ENCODE assay signal across 22 mouse cellular contexts in the genomic region with DNA sequence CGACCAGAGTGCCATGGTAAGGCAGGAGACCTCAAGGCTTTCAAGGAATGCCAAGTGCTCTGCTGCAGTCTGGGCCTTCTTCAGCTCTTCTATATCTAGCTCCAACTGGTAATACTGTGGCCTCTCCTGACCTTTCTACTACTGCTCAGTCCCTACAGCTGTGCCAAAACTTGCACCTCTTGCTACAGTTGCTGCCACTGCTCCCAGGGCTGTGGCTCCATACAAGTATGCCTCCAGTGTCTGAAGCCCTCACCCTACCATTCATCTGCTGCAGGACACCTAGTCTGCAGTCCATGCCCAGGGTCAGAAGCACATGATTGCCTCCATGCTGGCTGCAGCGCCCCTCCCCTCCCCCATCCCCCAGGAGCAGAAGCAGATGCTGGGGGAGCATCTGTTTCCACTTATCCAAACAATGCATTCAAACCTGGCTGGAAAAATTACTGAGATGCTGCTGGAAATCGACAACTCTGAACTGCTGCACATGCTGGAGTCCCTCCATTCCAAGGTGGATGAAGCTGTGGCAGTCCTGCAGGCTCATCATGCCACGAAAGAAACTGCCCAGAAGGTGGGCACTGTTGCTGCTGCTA.
A peak's percentile ranks its signal among the peaks of the same experiment; 100 is the strongest.
DNase-seq lines count a peak whose midpoint lies in the region; ATAC-seq and TF ChIP-seq lines count a peak whose summit lies in the region.
"Had no signal": no experiment of that assay in that cellular context is flagged by ENCODE, and none has a peak within 500 bp of the region (broad histone marks: within the 10 kb centered on the region; RNA-seq: fewer than 3 reads in every experiment).

No protein-coding gene starts in this region.

- H3K27ac ChIP-seq in forebrain, embryonic 11.5 days (ENCODE audit: low read depth, low read length), result no peak overlapping the region
- H3K27ac ChIP-seq in forebrain, embryonic 10.5 days, result no peak overlapping the region
- H3K27ac ChIP-seq in embryonic facial prominence, embryonic 11.5 days (replicated peaks; ENCODE audit: low read depth, low read length), result no peak overlapping the region; the same call in 1 of the 2 replicates
- peak overlapping the region; percentile 39; the same call in 1 of the 2 replicates for H3K27ac ChIP-seq in limb, embryonic 13.5 days
- H3K27ac ChIP-seq: embryonic facial prominence, embryonic 13.5 days; heart, embryonic 10.5 days; hindbrain, embryonic 14.5 days; midbrain, embryonic 13.5 days; stomach, embryonic 15.5 days had no signal

- 73% methylated on average over 4 of the region's 4 CpGs for WGBS in forebrain, embryonic 11.5 days
- 73% methylated on average over 4 of the region's 4 CpGs for WGBS in forebrain, embryonic 10.5 days
- 52% methylated on average over 4 of the region's 4 CpGs for WGBS in embryonic facial prominence, embryonic 11.5 days
- 32% methylated on average over 4 of the region's 4 CpGs for WGBS in limb, embryonic 13.5 days
- 70% methylated on average over 4 of the region's 4 CpGs for WGBS in lung, adult 2 months

- no peaks in the 10 kb centered on the region for H3K27me3 ChIP-seq in forebrain, embryonic 11.5 days (ENCODE audit: control insufficient read depth, insufficient read depth, low read length)
- no peaks in the 10 kb centered on the region for H3K27me3 ChIP-seq in forebrain, embryonic 10.5 days (ENCODE audit: poor library complexity, severe bottlenecking)
- H3K27me3 ChIP-seq in embryonic facial prominence, embryonic 11.5 days (ENCODE audit: control insufficient read depth, insufficient read depth, low read length), result no peaks in the 10 kb centered on the region
- H3K27me3 ChIP-seq in limb, embryonic 13.5 days, result no peaks in the 10 kb centered on the region
- H3K27me3 ChIP-seq: CH12.LX; embryonic facial prominence, embryonic 13.5 days; midbrain, embryonic 13.5 days; stomach, embryonic 15.5 days had no signal

- no peaks in the 10 kb centered on the region for H3K36me3 ChIP-seq in forebrain, embryonic 11.5 days (ENCODE audit: control insufficient read depth, insufficient read depth, low read length)
- H3K36me3 ChIP-seq in forebrain, embryonic 10.5 days (replicated peaks), result no peaks in the 10 kb centered on the region
- H3K36me3 ChIP-seq in embryonic facial prominence, embryonic 11.5 days (replicated peaks; ENCODE audit: control insufficient read depth, insufficient read depth, low read depth, low read length), result no peaks in the 10 kb centered on the region
- no peaks in the 10 kb centered on the region for H3K36me3 ChIP-seq in limb, embryonic 13.5 days
- H3K36me3 ChIP-seq: embryonic facial prominence, embryonic 13.5 days; heart, embryonic 10.5 days; midbrain, embryonic 13.5 days; stomach, embryonic 15.5 days had no signal

- no peak overlapping the region for H3K9ac ChIP-seq in forebrain, embryonic 11.5 days (ENCODE audit: low read length)
- no peak overlapping the region for H3K9ac ChIP-seq in embryonic facial prominence, embryonic 11.5 days (replicated peaks; ENCODE audit: low read length)
- H3K9ac ChIP-seq in limb, embryonic 13.5 days, result no peak overlapping the region
- H3K9ac ChIP-seq: embryonic facial prominence, embryonic 13.5 days; hindbrain, embryonic 14.5 days; midbrain, embryonic 13.5 days; stomach, embryonic 15.5 days had no signal

- H3K4me2 ChIP-seq in forebrain, embryonic 11.5 days (ENCODE audit: low read depth, low read length, severe bottlenecking), result no peak overlapping the region
- no peak overlapping the region for H3K4me2 ChIP-seq in embryonic facial prominence, embryonic 11.5 days (ENCODE audit: low read depth, low read length)
- no peak overlapping the region for H3K4me2 ChIP-seq in limb, embryonic 13.5 days (replicated peaks)
- H3K4me2 ChIP-seq: embryonic facial prominence, embryonic 13.5 days; hindbrain, embryonic 14.5 days; midbrain, embryonic 13.5 days; stomach, embryonic 15.5 days had no signal

- H3K4me3 ChIP-seq in forebrain, embryonic 11.5 days (ENCODE audit: low read depth, low read length), result no peak overlapping the region
- H3K4me3 ChIP-seq in forebrain, embryonic 10.5 days, result no peak overlapping the region
- H3K4me3 ChIP-seq in embryonic facial prominence, embryonic 11.5 days (ENCODE audit: low read depth, low read length), result no peak overlapping the region
- no peak overlapping the region for H3K4me3 ChIP-seq in limb, embryonic 13.5 days
- H3K4me3 ChIP-seq in lung, adult 2 months (replicated peaks; ENCODE audit: extremely low read depth, low read depth, low read length), result no peak overlapping the region
- H3K4me3 ChIP-seq: embryonic facial prominence, embryonic 13.5 days; heart, embryonic 10.5 days; midbrain, embryonic 13.5 days; myocyte; stomach, embryonic 15.5 days had no signal

- H3K4me1 ChIP-seq in forebrain, embryonic 11.5 days (replicated peaks; ENCODE audit: control insufficient read depth, insufficient read depth, low read length), result no peaks in the 10 kb centered on the region
- no peaks in the 10 kb centered on the region for H3K4me1 ChIP-seq in forebrain, embryonic 10.5 days
- H3K4me1 ChIP-seq in embryonic facial prominence, embryonic 11.5 days (ENCODE audit: control insufficient read depth, insufficient read depth, low read length), result no peaks in the 10 kb centered on the region
- peaks cover 7% of the 10 kb centered on the region for H3K4me1 ChIP-seq in limb, embryonic 13.5 days
- no peaks in the 10 kb centered on the region for H3K4me1 ChIP-seq in lung, adult 2 months (ENCODE audit: control insufficient read depth, insufficient read depth, low read length)
- H3K4me1 ChIP-seq: heart, embryonic 10.5 days; midbrain, embryonic 13.5 days; stomach, embryonic 15.5 days had no signal

- no peaks in the 10 kb centered on the region for H3K9me3 ChIP-seq in forebrain, embryonic 11.5 days (ENCODE audit: control insufficient read depth, low read length)
- H3K9me3 ChIP-seq in forebrain, embryonic 10.5 days, result no peaks in the 10 kb centered on the region
- no peaks in the 10 kb centered on the region for H3K9me3 ChIP-seq in embryonic facial prominence, embryonic 11.5 days (replicated peaks; ENCODE audit: control insufficient read depth, low read length)
- H3K9me3 ChIP-seq in limb, embryonic 13.5 days, result no peaks in the 10 kb centered on the region
- H3K9me3 ChIP-seq: embryonic facial prominence, embryonic 13.5 days; heart, embryonic 10.5 days; midbrain, embryonic 13.5 days; stomach, embryonic 15.5 days had no signal

- peak; percentile 54 for DNase-seq in forebrain, embryonic 11.5 days (ENCODE audit: low spot score)
- DNase-seq in forebrain, embryonic 10.5 days (ENCODE audit: extremely low spot score, low spot score), result no peak
- DNase-seq in NIH3T3 (ENCODE audit: low read depth), result peak; percentile 68
- peak; percentile 80 for DNase-seq in embryonic facial prominence, embryonic 11.5 days (ENCODE audit: low spot score)
- no peak for DNase-seq in lung, adult 2 months
- DNase-seq in thymus, postnatal 36 days, result no peak
- no peak for DNase-seq in adrenal gland, adult (ENCODE audit: inconsistent age in 2 of 2, low spot score in 1 of 2)
- DNase-seq: adrenal gland, postnatal 25 days; cerebellum, adult 9-10 months; gastrocnemius, postnatal 25 days; kidney, adult 11 months; kidney, postnatal 10 days; left cerebral cortex, postnatal 4 days; lung, postnatal 4 days had no signal

- no peak for ATAC-seq in forebrain, embryonic 11.5 days (replicated peaks; ENCODE audit: low FRiP score)
- peak; percentile 70; the same call in 1 of the 2 replicates for ATAC-seq in embryonic facial prominence, embryonic 11.5 days (replicated peaks; ENCODE audit: insufficient number of reproducible peaks, low FRiP score, low TSS enrichment, low read depth)
- peak; percentile 73 for ATAC-seq in limb, embryonic 13.5 days (ENCODE audit: low FRiP score, low read depth)
- ATAC-seq: midbrain, embryonic 13.5 days had no signal

- TF ChIP-seq CTCF in lung, adult 2 months (IDR thresholded peaks at IDR 0.05; ENCODE audit: insufficient read depth, low read length), result no peak

- TF ChIP-seq POLR2A in lung, adult 2 months (IDR thresholded peaks at IDR 0.05; ENCODE audit: borderline replicate concordance, extremely low read depth, low read depth, low read length), result no peak

Comparison
In these comparisons a context has a peak if more than half of its experiments do, and no peak if none do; other contexts are left out.
1. DNase-seq: peak in forebrain, embryonic 11.5 days (single experiment), NIH3T3 (single experiment) and embryonic facial prominence, embryonic 11.5 days (single experiment); none in forebrain, embryonic 10.5 days (single experiment), lung, adult 2 months (single experiment), thymus, postnatal 36 days (0 of 2) and adrenal gland, adult (0 of 2).